Mouse (Mus musculus): Measurements from ENCODE around the gene Asic5.

Asic5 gene

GRCm38 (mm10) chr3:81981990-81982389 is at the start of gene Asic5:
Gene Asic5, plus strand, starts transcription at chr3:81982290.
- DNase-seq = no peak

- DNase-seq = no peak
These were observed 48.7 kb upstream of the Asic5 start for GRCm38 (mm10) chr3:81933348-81933747.

DNA sequence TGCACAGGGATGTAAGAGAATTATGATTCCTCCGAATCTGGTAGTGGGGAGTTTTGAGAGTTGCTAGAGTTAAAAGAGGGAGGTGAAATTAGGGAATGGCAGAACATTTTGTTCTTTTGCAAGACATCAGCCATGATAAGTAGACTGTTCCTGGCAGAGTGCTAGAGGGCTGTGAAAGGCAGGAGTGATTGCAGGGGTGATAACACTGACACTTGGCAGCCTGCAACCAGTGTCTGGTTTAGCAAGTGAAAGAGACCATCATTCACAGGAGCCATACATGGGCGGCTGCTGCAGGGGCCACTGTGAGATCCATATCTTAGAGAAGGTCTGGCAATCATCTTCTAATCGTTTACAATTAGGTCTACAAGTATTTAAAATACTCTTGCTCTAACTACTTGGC is 43.2 kb upstream of the Asic5 start:
- no peak for DNase-seq

DNA sequence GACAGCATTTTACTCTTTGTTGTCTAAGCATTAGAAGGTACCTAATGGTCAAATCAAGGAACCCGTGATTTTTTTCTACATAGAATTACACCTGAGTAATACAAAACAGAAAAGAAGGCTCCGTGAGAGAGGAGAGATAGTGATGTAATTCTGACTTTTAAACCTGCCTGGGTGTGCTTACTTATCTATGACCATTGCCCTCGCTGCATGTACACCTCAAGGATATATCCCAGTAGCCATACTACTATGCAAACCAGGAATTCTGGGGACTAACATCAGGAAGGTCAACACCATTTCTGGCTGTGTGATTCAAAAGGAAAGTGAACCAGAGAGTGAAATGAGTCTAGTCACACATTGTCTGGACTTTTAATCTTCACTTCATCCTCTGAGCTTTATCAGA is 39.7 kb upstream of the Asic5 start:
- no peak for DNase-seq

DNA sequence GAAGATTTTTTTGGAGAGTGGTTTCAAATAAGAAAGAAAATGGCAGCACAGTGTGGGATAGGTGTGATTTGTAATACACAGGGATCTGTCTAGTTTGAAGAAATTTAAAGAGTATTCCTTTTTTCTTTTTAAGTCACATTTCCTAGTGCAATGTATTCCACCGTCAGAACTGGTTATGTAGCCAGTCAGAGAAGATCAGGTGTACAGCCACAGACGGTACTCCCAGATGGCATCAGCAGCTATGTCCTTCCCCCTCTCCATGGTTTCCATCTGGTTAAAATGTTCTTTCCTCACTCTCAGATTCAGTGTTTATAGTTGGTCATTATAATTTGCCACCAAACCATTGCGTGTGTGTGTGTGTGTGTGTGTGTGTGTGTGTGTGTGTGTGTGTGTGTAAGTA is 39.0 kb upstream of the Asic5 start:
- DNase-seq = no peak

- DNase-seq = no peak
These were observed 37.2 kb upstream of the Asic5 start for GRCm38 (mm10) chr3:81944851-81945393.

GRCm38 (mm10) chr3:81949048-81949447 is 33.0 kb upstream of the Asic5 start:
- no peak for DNase-seq

- no peak for DNase-seq
These were observed 30.3 kb upstream of the Asic5 start for GRCm38 (mm10) chr3:81951785-81952184.

- DNase-seq = no peak
These were observed 24.6 kb upstream of the Asic5 start for GRCm38 (mm10) chr3:81957484-81957883.

- no peak for DNase-seq
These were observed 20.8 kb upstream of the Asic5 start for GRCm38 (mm10) chr3:81961336-81961735.

DNA sequence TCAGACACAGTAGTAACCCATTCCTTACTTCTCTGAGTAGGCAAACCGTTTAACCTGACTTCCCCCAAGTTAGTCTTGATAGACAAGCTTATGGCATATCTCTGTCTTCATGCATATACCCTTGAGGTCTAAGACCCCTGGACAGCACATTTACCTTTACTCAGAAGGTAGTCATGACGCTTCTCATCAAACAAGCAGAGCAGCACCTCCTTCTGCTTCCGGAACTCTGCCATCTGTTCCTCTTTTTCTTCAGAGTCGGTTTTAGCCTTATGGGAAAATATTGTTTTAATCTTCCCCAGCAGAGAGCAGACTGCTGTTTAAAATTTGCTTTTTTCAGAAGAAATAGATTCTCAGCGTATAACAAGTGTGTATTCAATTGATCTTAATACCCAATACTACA is 18.3 kb upstream of the Asic5 start:
- no peak for DNase-seq

GRCm38 (mm10) chr3:81964596-81964995 is 17.5 kb upstream of the Asic5 start:
- no peak for DNase-seq

DNA sequence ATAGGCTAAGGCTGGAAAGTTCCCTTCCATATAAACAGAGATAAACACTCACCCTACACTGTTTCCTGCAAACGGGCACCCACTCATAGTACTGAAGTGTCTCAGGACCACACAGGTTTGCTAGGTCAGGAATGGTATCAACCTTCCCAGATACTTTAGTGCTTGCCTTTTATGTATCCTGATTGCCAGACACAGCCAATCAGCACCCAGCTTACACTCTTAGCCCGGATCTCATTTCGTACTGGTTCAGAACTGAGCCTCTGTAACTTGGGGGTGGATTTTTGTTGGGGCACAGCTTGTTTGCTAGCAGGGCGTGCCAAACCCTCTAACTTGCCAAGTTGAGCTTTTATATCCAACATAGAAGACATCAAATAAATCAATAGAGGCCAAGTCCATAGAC is 6.5 kb upstream of the Asic5 start:
- DNase-seq = no peak

GRCm38 (mm10) chr3:81976102-81976501 is 6.0 kb upstream of the Asic5 start, which contains the start of gene Tdo2:
Gene Tdo2, minus strand, starts transcription at chr3:81976202.
- DNase-seq = no peak

GRCm38 (mm10) chr3:81981576-81981975 is 514 bp upstream of the Asic5 start:
- DNase-seq = no peak

DNA sequence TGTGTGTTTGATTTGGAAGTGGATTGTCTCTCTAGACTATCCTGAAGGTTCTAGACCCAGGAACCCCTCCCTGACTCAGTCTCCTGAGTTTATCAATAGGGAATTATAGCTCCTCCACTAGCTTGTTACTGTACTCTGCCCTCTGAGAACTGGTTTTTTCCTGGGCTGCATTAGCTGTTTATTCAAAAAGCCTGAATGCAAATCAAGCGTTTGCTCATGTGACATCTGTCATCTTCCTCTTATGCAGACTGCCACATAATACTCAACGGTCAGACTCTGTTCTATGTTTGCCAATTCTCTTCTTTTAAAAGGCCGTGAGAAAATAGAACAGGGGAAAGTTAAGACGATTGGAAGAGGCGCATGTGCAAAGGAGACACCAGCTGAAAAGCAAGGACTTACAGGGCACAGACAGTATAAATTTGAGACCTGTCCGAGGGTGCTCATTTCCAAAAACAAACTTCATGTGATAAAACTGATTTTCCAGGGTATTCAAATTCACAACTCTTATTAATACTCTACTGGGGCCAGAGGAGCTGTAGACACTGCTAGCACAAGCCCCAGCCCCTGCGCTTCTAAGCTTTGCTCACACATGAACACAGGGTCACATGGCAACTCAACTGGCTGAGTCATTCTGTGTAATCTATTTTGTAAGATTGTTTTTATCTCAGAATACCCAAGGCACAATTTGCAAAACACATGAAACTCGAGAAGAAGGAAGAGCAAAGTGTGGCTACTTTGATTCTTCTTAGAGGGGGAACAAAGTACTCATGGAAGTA is 1.2 kb downstream of the Asic5 start:
- DNase-seq = no peak

- no peak for DNase-seq
These were observed 3.0 kb downstream of the Asic5 start for GRCm38 (mm10) chr3:81985100-81985499.

DNA sequence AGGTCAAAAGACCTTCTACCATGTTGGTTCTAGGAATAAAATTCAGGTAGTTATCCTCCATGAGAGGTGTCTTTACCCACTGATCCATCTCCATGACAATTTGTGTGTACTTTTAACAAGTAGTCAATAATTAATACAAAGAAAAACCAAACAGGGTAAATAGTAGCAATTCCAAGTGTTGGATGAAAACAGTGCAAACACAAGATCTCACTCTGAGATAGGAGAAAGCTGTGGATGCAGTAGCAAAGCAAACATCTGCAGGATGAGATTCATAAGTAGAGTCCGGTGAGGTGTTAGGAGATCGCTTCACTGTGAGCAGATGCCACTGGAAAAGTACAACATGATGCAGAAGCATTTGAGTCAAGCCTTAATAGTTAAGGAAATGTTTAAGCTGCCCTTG is 4.0 kb downstream of the Asic5 start:
- no peak for DNase-seq

- DNase-seq = no peak
These were observed 5.5 kb downstream of the Asic5 start for GRCm38 (mm10) chr3:81987628-81988027.

- DNase-seq = no peak
These were observed 7.6 kb downstream of the Asic5 start for GRCm38 (mm10) chr3:81989692-81990141.

DNA sequence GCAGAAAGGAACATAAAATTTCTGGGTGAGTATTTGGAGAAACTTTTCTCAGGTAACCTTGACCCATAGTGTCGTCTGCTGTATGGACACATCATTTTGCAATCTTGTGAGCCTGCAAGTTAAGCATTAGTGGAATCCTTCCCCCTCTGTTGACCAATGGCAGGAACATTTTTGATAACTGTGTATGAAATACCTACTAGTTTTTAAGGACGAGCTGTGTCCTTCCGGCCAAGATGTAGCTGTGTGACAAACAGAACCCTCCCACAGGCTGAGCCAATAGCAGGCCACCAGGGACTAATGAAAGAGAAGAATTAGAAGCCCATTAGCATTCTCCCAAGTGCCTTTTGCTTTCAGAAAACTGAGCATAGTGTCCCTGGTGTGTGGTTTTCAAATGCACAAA is 8.4 kb downstream of the Asic5 start:
- DNase-seq = no peak

DNA sequence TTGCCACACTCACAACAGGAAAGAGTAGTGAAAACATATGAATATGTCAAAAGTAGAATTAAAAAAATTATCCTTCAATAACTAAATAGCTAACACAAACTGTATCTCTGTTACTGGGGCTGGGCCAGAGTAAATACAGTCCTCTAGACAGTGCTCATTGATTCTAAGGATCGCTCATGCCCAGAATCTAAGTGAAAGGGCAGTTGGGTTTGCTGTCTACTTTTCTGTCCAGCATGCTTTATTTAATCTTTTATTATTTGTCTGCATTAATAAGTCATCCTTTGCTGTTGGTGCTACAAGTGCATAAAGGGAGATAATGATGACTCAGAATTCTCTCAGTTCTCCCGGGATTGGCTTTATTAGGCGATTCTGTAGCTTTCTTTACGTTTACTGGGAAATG is 13.3 kb downstream of the Asic5 start:
- DNase-seq = no peak

DNA sequence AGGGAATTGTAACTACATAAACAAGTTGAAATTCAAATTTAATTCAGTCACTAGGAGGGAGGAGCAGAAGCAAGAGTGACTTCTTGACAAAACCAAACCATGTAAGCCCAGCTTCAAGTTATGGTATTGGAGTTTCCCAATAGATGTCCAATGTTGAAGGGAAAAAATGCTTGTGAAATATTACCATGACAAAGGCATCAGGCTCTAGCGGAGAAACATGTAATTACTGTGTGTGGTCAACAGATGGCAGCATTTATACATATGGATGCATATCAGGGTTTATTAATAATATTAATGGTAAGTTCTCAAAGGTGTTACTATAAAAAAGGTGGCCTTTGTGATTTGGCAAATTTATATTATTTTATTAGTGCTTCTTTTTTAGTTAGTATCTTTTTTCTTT is 13.9 kb downstream of the Asic5 start:
- DNase-seq = peak; percentile 39

DNA sequence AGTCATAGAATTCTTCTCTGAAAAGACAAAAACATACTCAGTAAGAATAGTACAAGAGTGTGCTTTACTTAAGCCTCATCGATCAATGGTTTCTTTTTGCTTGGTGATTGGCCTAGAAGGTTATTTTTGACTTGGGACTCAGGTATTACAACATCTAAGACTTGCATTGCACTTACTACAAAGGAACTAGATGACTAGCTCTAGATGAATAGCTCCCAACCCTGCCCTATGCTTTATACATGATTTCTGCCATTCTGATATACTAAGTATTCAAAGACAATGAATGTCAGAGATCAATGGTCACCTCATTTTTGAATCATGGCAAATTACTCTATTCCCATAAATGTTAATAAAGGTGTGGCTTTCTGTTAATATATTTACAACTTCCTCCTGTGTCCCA is 24.9 kb downstream of the Asic5 start:
- no peak for DNase-seq
